Mouse (Mus musculus) lung, postnatal 10 days (tissue): ENCODE data around the gene Rinl.

Experiments used
- DNase-seq: peaks from one replicate; pipeline ENCODE4 v3.0.0; 2021

Gene Rinl

GRCm38 (mm10) chr7:28810107-28811066 lies 21.6 kb downstream of the Rinl start:
- DNase-seq: peak; percentile 99

- peak; percentile 96 for DNase-seq
These were observed 22.5 kb downstream of the Rinl start for GRCm38 (mm10) chr7:28811228-28811627.

GRCm38 (mm10) chr7:28811640-28812275 lies 23.0 kb downstream of the Rinl start:
- DNase-seq: no peak

- no peak for DNase-seq
These were observed 23.7 kb downstream of the Rinl start for GRCm38 (mm10) chr7:28812436-28812835.

GRCm38 (mm10) chr7:28812949-28813348 lies 24.2 kb downstream of the Rinl start:
- DNase-seq: peak; percentile 40

- DNase-seq: no peak
These were observed 25.7 kb downstream of the Rinl start for GRCm38 (mm10) chr7:28814306-28815034.

GRCm38 (mm10) chr7:28815230-28815629 lies 26.5 kb downstream of the Rinl start:
- no peak for DNase-seq

- DNase-seq: peak; percentile 34
These were observed 27.4 kb downstream of the Rinl start for GRCm38 (mm10) chr7:28816201-28816600.

- DNase-seq: no peak
These were observed 28.2 kb downstream of the Rinl start for GRCm38 (mm10) chr7:28816920-28817319.

- DNase-seq: no peak
These were observed 28.8 kb downstream of the Rinl start for GRCm38 (mm10) chr7:28817524-28817923.

- DNase-seq: no peak
These were observed 29.2 kb downstream of the Rinl start for GRCm38 (mm10) chr7:28817957-28818356.

- no peak for DNase-seq
These were observed 29.7 kb downstream of the Rinl start for GRCm38 (mm10) chr7:28818436-28818835.

GRCm38 (mm10) chr7:28818861-28819452 lies 30.2 kb downstream of the Rinl start:
- no peak for DNase-seq

- DNase-seq: no peak
These were observed 30.8 kb downstream of the Rinl start for GRCm38 (mm10) chr7:28819571-28819970.

- DNase-seq: peak; percentile 75
These were observed 31.8 kb downstream of the Rinl start for GRCm38 (mm10) chr7:28820358-28821260.

GRCm38 (mm10) chr7:28821261-28821831 lies 32.6 kb downstream of the Rinl start:
- peak; percentile 42 for DNase-seq

GRCm38 (mm10) chr7:28822556-28822955 lies 33.8 kb downstream of the Rinl start:
- no peak for DNase-seq

GRCm38 (mm10) chr7:28822993-28823903 lies 34.5 kb downstream of the Rinl start:
- DNase-seq: no peak

- no peak for DNase-seq
These were observed 35.2 kb downstream of the Rinl start for GRCm38 (mm10) chr7:28823932-28824331.

- DNase-seq: peak; percentile 96
These were observed 36.3 kb downstream of the Rinl start, which contains the start of gene Ech1 for GRCm38 (mm10) chr7:28824941-28825685. Gene Ech1 (plus strand): TSS chr7:28825217.
